Mouse (Mus musculus): Measurements from ENCODE around the gene Atxn1l.

Gene Atxn1l

GRCm38 (mm10) chr8:109731012-109731411 is 6.5 kb downstream of the Atxn1l start:
- DNase-seq (ENCODE audit: low spot score in 2 of 2) = no peak

- DNase-seq (ENCODE audit: low spot score in 2 of 2) = no peak
Measured at GRCm38 (mm10) chr8:109725106-109725505, 12.4 kb downstream of the Atxn1l start.

GRCm38 (mm10) chr8:109714961-109715360 is 22.6 kb downstream of the Atxn1l start:
- DNase-seq (ENCODE audit: low spot score in 2 of 2) = no peak

GRCm38 (mm10) chr8:109712521-109712920 is 25.0 kb downstream of the Atxn1l start:
- DNase-seq (ENCODE audit: low spot score in 2 of 2) = no peak

GRCm38 (mm10) chr8:109707921-109708320 is 29.6 kb downstream of the Atxn1l start:
- no peak for DNase-seq (ENCODE audit: low spot score in 2 of 2)

GRCm38 (mm10) chr8:109706874-109707237 is 30.7 kb downstream of the Atxn1l start:
- peak; percentile 78 to 87 for DNase-seq (ENCODE audit: low spot score in 2 of 2)

- DNase-seq (ENCODE audit: low spot score in 2 of 2) = peak in 1 of 2 experiments; percentile 13
Measured at GRCm38 (mm10) chr8:109706076-109706873, 31.3 kb downstream of the Atxn1l start.

GRCm38 (mm10) chr8:109705320-109706075 is 32.0 kb downstream of the Atxn1l start, which contains the start of gene Zfp821:
Gene Zfp821, plus strand, starts transcription at chr8:109705546.
- DNase-seq (ENCODE audit: low spot score in 2 of 2) = peak; percentile 91

GRCm38 (mm10) chr8:109704565-109705319 is 32.8 kb downstream of the Atxn1l start:
- DNase-seq (ENCODE audit: low spot score in 2 of 2) = peak in 1 of 2 experiments; percentile 9

GRCm38 (mm10) chr8:109698477-109698876 is 39.1 kb downstream of the Atxn1l start:
- no peak for DNase-seq (ENCODE audit: low spot score in 2 of 2)

GRCm38 (mm10) chr8:109697754-109698153 is 39.8 kb downstream of the Atxn1l start:
- no peak for DNase-seq (ENCODE audit: low spot score in 2 of 2)

GRCm38 (mm10) chr8:109694154-109694553 is 43.4 kb downstream of the Atxn1l start:
- DNase-seq (ENCODE audit: low spot score in 2 of 2) = no peak

GRCm38 (mm10) chr8:109693146-109693900 is 44.2 kb downstream of the Atxn1l start, which contains the start of gene Ist1:
Gene Ist1, minus strand, starts transcription at chr8:109693260.
- DNase-seq (ENCODE audit: low spot score in 2 of 2) = peak; percentile 97 to 98

- DNase-seq (ENCODE audit: low spot score in 2 of 2) = no peak
Measured at GRCm38 (mm10) chr8:109692443-109693145, 44.9 kb downstream of the Atxn1l start.

GRCm38 (mm10) chr8:109691769-109692168 is 45.8 kb downstream of the Atxn1l start:
- peak in 1 of 2 experiments; percentile 17 for DNase-seq (ENCODE audit: low spot score in 2 of 2)

- no peak for DNase-seq (ENCODE audit: low spot score in 2 of 2)
Measured at GRCm38 (mm10) chr8:109687248-109687647, 50.3 kb downstream of the Atxn1l start.

GRCm38 (mm10) chr8:109682120-109682519 is 55.4 kb downstream of the Atxn1l start:
- no peak for DNase-seq (ENCODE audit: low spot score in 2 of 2)

- no peak for DNase-seq (ENCODE audit: low spot score in 2 of 2)
Measured at GRCm38 (mm10) chr8:109681535-109681934, 56.0 kb downstream of the Atxn1l start.

Data from spleen, postnatal 14 days (tissue).